Mouse (Mus musculus) olfactory bulb, adult 2 months (tissue): ENCODE data around the gene Adck2. TPM values are rescaled to one million over a fixed set of nuclear protein-coding genes. Genes with fewer than 3 reads are reported as not detected.

Source experiments
- H3K27ac ChIP-seq: fragments of 200-500 bp; 2 replicates; pipeline ENCODE4 v1.5.1; 2012; ENCODE audit warnings: low read depth, low read length; ENCODE audit not compliant: insufficient read depth
- H3K4me1 ChIP-seq: fragments of 200-500 bp; 2 replicates; pipeline ENCODE4 v1.6.1; 2012; ENCODE audit warnings: low read length; ENCODE audit not compliant: control insufficient read depth, insufficient read depth
- H3K4me3 ChIP-seq: fragments of 200-500 bp; 2 replicates; pipeline ENCODE4 v1.5.1; 2012; ENCODE audit warnings: mild to moderate bottlenecking, low read depth, low read length, moderate library complexity; ENCODE audit not compliant: insufficient read depth
- CTCF ChIP-seq: fragments of 200-500 bp; IDR thresholded peaks from 2 replicates; pipeline ENCODE4 v1.5.1; 2012; ENCODE audit warnings: low read depth, mild to moderate bottlenecking, low read length, moderate library complexity; ENCODE audit not compliant: insufficient read depth
- POLR2A ChIP-seq: fragments of 200-500 bp; IDR thresholded peaks from 2 replicates; pipeline ENCODE4 v1.6.1; 2012; ENCODE audit warnings: mild to moderate bottlenecking, low read depth, low read length, moderate library complexity; ENCODE audit not compliant: insufficient read depth
- WGBS: fragments of 180-500 bp; shearing (Covaris S2); methylation state at CpG from one replicate; pipeline ENCODE4 v1.1.7; 2018; 5-methylcytosine and 5-hydroxymethylcytosine counted together
- polyA plus RNA-seq: library from polyadenylated mRNA; stranded (reverse); fragments of >200 nt; gene quantifications from 2 replicates; pipeline ENCODE4 v1.2.4, GENCODE M21; 2012; ENCODE audit warnings: low replicate concordance; ENCODE audit not compliant: missing spikeins, insufficient read depth, insufficient read length

The Adck2 gene
- polyA plus RNA-seq, 1 experiment: not detected

- WGBS: 36% methylated on average over 7 of the region's 7 CpGs
- Histone ChIP-seq H3K4me1 (peaks cover 32% of the 10 kb centered on the region), H3K4me3 (no peak overlapping the region), H3K27ac (0 out of 2 replicates have a peak overlapping the region, but pooled peaks have one; percentile 12)
- no peak for TF ChIP-seq POLR2A
- TF ChIP-seq CTCF: no peak
These were observed 34.0 kb upstream of the Adck2 start for GRCm38 (mm10) chr6:39539679-39540155.

DNA sequence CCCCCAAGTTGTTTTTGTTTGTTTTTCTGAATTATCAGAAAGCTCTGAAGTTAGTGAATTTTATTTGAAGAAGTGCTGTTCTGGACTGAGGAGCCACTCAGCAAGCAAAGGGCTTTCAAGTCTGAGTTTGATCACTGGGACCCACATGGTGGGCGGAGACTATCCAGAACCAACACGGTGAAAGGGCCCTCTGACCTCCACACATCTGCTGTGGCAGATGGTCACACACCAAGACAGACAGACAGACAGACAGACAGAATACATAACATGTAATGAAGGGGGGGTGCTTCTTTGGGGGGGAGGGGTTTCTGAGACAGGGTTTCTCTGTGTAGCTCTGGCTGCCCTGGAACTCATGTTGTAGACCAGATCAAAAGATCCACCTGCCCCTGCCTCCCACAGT is 33.1 kb upstream of the Adck2 start:
- H3K27ac ChIP-seq: 0 out of 2 replicates have a peak overlapping the region, but pooled peaks have one; percentile 16
- 51% methylated on average over 2 of the region's 2 CpGs for WGBS
- no peak overlapping the region for H3K4me3 ChIP-seq
- peaks cover 32% of the 10 kb centered on the region for H3K4me1 ChIP-seq
- TF ChIP-seq POLR2A (no peak), CTCF (no peak)

- WGBS: 17% methylated on average over 15 of the region's 15 CpGs
- Histone ChIP-seq H3K27ac (peak overlapping the region; percentile 76), H3K4me1 (peaks cover 38% of the 10 kb centered on the region), H3K4me3 (no peak overlapping the region)
- TF ChIP-seq POLR2A (no peak), CTCF (no peak)
These were observed 30.8 kb upstream of the Adck2 start for GRCm38 (mm10) chr6:39542631-39543597.

DNA sequence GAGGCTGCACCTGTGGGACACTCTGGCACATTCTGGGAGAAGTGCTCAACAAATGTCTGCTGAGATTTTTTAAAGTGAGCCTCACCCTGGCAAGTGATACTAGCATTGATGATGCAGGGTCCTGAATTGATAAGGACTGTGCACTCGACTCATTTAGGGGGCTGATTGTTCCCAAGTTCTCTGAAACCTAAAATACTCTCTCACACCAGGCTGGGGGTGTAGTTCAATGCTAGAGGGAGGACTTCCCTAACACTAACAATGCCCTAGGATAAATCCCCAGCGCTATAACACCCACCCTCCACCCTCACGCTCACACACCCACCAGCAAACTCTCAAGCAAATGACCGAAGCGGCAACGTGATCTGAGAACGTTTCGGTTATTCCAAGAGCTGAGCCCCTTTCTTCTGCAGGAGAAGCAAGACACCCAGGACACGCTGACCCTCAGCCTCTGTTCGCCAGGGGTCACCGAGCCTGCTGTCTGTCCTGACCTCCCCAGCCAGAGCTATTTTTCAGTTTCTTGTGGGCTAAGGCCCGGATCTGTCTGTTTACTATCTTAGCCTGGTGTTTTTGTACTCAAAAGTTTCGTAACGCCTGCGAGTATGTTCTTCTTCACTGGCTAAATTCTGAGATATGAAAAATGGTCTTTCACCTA is 29.8 kb upstream of the Adck2 start:
- peak overlapping the region; percentile 76 for H3K27ac ChIP-seq
- H3K4me3 ChIP-seq: no peak overlapping the region
- H3K4me1 ChIP-seq: peaks cover 45% of the 10 kb centered on the region
- TF ChIP-seq POLR2A (no peak), CTCF (no peak)
- 47% methylated on average over 15 of the region's 15 CpGs for WGBS

GRCm38 (mm10) chr6:39545474-39545873 is 28.2 kb upstream of the Adck2 start:
- Histone ChIP-seq H3K27ac (no peak overlapping the region), H3K4me3 (no peak overlapping the region), H3K4me1 (peaks cover 35% of the 10 kb centered on the region)
- TF ChIP-seq POLR2A (no peak), CTCF (no peak)
- WGBS: 82% methylated on average over 7 of the region's 7 CpGs

DNA sequence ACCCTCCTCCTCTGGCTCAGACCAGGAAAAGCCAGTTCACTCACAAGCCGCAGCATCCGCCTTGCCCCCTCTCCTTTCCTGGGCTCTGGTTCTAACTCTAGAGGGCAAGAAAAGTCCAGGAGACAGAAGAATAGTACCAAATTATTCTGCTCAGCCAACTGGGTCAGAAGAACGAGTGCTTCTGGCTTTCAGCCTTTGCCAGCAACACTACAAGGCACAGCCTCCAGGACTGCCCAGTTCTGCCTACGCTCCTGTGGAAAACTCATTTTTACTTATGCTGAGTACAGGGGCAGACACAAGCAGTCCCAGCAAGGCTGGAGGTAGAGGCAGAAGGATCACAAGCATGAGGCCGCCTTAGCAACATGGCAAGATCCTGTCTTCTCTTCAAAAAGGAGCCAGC is 25.6 kb upstream of the Adck2 start:
- 59% methylated on average over 5 of the region's 5 CpGs for WGBS
- Histone ChIP-seq H3K27ac (no peak overlapping the region), H3K4me3 (no peak overlapping the region), H3K4me1 (peaks cover 33% of the 10 kb centered on the region)
- no peak for TF ChIP-seq POLR2A
- no peak for TF ChIP-seq CTCF

- Histone ChIP-seq H3K27ac (no peak overlapping the region), H3K4me1 (peaks cover 35% of the 10 kb centered on the region), H3K4me3 (no peak overlapping the region)
- 52% methylated on average over 8 of the region's 8 CpGs for WGBS
- TF ChIP-seq CTCF (no peak), POLR2A (no peak)
These were observed 21.6 kb upstream of the Adck2 start for GRCm38 (mm10) chr6:39551981-39552636.

DNA sequence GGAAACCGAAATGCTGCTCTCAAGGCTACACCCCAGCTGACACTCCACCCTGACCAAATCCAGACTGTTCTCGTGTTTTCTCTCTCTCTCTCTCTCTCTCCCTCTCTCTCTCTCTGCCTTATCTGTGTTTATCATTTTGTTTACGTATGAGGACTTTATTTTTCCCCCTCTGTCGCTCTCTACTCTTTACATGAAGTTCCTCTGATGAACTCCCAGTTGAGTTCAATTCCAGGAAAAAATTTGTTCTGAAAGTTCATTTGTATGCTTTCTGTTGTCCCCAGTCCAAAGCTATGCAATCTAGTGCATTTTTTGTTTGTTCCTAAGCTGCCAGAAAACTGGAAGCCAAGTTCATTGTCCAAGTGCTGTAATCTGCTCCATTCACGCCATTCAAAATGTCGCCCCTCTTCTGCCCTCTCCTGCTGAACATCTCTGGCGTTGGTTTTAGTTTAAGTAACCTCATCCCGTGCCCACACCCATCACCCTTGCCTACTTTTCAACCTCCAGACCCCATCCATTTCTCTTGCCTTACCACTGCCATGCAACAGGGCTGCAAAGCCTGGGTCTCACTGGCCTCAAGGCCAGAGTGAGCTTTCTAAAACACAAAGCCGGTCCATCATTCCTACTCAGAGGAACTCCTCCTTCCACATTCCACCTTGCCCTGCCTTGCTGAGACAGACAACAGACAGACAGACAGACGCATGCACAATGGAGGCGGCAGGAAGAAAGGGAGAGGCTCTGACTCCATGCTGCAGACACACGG is 18.6 kb upstream of the Adck2 start:
- WGBS: 54% methylated on average over 12 of the region's 12 CpGs
- H3K27ac ChIP-seq: no peak overlapping the region

More for the DNA sequence above, 18.6 kb upstream of the Adck2 start:
- peaks cover 29% of the 10 kb centered on the region for H3K4me1 ChIP-seq
- H3K4me3 ChIP-seq: peak overlapping the region; percentile 16
- TF ChIP-seq CTCF: no peak
- TF ChIP-seq POLR2A: no peak
